Mouse (Mus musculus) heart, adult 2 months (tissue): ENCODE data around the gene Cd96. TPM values are rescaled to one million over a fixed set of nuclear protein-coding genes. Genes with fewer than 3 reads are reported as not detected.

Experiments
- DNase-seq, 2 experiments: peaks; one replicate each; pipeline ENCODE4 v3.0.0; 2021
- H3K27ac ChIP-seq: fragments of 200-600 bp; 2 replicates; pipeline ENCODE4 v1.8.1; 2022
- H3K27me3 ChIP-seq: fragments of 200-500 bp; 2 replicates; pipeline ENCODE4 v1.6.1; 2012; ENCODE audit warnings: mild to moderate bottlenecking, low read length, inconsistent platforms, mixed read lengths; ENCODE audit not compliant: control insufficient read depth, insufficient read depth
- H3K36me3 ChIP-seq: fragments of 200-500 bp; 2 replicates; pipeline ENCODE4 v1.6.1; 2012; ENCODE audit warnings: low read length, inconsistent platforms; ENCODE audit not compliant: control insufficient read depth, insufficient read depth
- H3K4me1 ChIP-seq: fragments of 200-500 bp; 2 replicates; pipeline ENCODE4 v1.6.1; 2011; ENCODE audit warnings: low read length; ENCODE audit not compliant: control insufficient read depth, insufficient read depth
- H3K4me3 ChIP-seq: fragments of 200-600 bp; 2 replicates; pipeline ENCODE4 v1.8.1; 2022
- H3K79me2 ChIP-seq: fragments of 200-500 bp; replicated peaks from 2 replicates; pipeline ENCODE4 v1.6.1; 2012; ENCODE audit warnings: mild to moderate bottlenecking, inconsistent platforms, low read length, moderate library complexity, mixed read lengths; ENCODE audit not compliant: control insufficient read depth, insufficient read depth
- H3K9ac ChIP-seq: fragments of 200-500 bp; 2 replicates; pipeline ENCODE4 v1.6.1; 2012; ENCODE audit warnings: low read depth, mild to moderate bottlenecking, control low read depth, inconsistent platforms, low read length, mixed read lengths
- CTCF ChIP-seq: fragments of 200-600 bp; IDR thresholded peaks from 2 replicates; pipeline ENCODE4 v1.8.1; 2022; ENCODE audit warnings: antibody characterized with exemption, mild to moderate bottlenecking, moderate library complexity
- EP300 ChIP-seq: fragments of 200-500 bp; IDR thresholded peaks from 2 replicates; pipeline ENCODE4 v1.6.1; 2011; ENCODE audit warnings: low read depth, low read length, control low read depth; ENCODE audit not compliant: insufficient read depth
- POLR2A ChIP-seq: fragments of 200-500 bp; IDR thresholded peaks from 2 replicates; pipeline ENCODE4 v1.6.1; 2011; ENCODE audit warnings: mild to moderate bottlenecking, low read depth, low read length, control low read depth; ENCODE audit not compliant: insufficient read depth
- WGBS: fragments of 180-500 bp; shearing (Covaris S2); methylation state at CpG from one replicate; pipeline ENCODE4 v1.1.7; 2018; 5-methylcytosine and 5-hydroxymethylcytosine counted together
- intact Hi-C: fragments of 180-260 bp; cut with DNase I; formaldehyde crosslinking; loops from one replicate; pipeline ENCODE4 v1.15.1; 2025
- polyA plus RNA-seq: library from polyadenylated mRNA; depleted of rRNA; stranded (reverse); fragments of >200 nt; gene quantifications from 2 replicates; pipeline ENCODE4 v1.2.3, GENCODE M21; 2012
- total RNA-seq, 2 experiments: library from RNA; stranded (reverse); gene quantifications; 2 replicates each; pipeline ENCODE4 v1.2.3; 2021

The Cd96 gene
- total and polyA plus RNA-seq, 3 experiments = 0.18 TPM; not detected in 2

GRCm38 (mm10) chr16:46092935-46093334 is 27.1 kb downstream of the Cd96 start:
- intact Hi-C loops = no loop called here
- Histone ChIP-seq H3K27ac (no peak overlapping the region), H3K4me1 (peaks cover 9% of the 10 kb centered on the region), H3K9ac (no peak overlapping the region), H3K36me3 (no peaks in the 10 kb centered on the region), H3K79me2 (no peaks in the 10 kb centered on the region), H3K4me3 (no peak overlapping the region), H3K27me3 (no peaks in the 10 kb centered on the region)
- TF ChIP-seq EP300 (no peak), CTCF (no peak), POLR2A (no peak)
- WGBS = 88% methylated on average over 2 of the region's 2 CpGs
- DNase-seq = no peak

- intact Hi-C loops = no loop called here
- no peak overlapping the region for H3K27ac ChIP-seq
- no peak for DNase-seq
- H3K9ac ChIP-seq = no peak overlapping the region
- no peaks in the 10 kb centered on the region for H3K79me2 ChIP-seq
- H3K4me1 ChIP-seq = no peaks in the 10 kb centered on the region
- TF ChIP-seq EP300 (no peak), CTCF (no peak), POLR2A (no peak)
- H3K36me3 ChIP-seq = no peaks in the 10 kb centered on the region
- no peak overlapping the region for H3K4me3 ChIP-seq
- WGBS = 70% methylated on average over 5 of the region's 5 CpGs
- H3K27me3 ChIP-seq = no peaks in the 10 kb centered on the region
Measured at GRCm38 (mm10) chr16:46086874-46087473, 33.1 kb downstream of the Cd96 start.

- Histone ChIP-seq H3K36me3 (no peaks in the 10 kb centered on the region), H3K27me3 (no peaks in the 10 kb centered on the region), H3K4me1 (no peaks in the 10 kb centered on the region), H3K4me3 (no peak overlapping the region), H3K27ac (no peak overlapping the region), H3K79me2 (no peaks in the 10 kb centered on the region), H3K9ac (no peak overlapping the region)
- WGBS = 69% methylated on average over 3 of the region's 3 CpGs
- intact Hi-C loops = no loop called here
- TF ChIP-seq EP300 (no peak), CTCF (no peak), POLR2A (no peak)
- DNase-seq = no peak
Measured at GRCm38 (mm10) chr16:46068000-46068399, 52.1 kb downstream of the Cd96 start.

GRCm38 (mm10) chr16:46063278-46063677 is 56.8 kb downstream of the Cd96 start:
- H3K79me2 ChIP-seq = no peaks in the 10 kb centered on the region
- H3K4me3 ChIP-seq = no peak overlapping the region
- TF ChIP-seq EP300 (no peak), POLR2A (no peak), CTCF (no peak)
- no peaks in the 10 kb centered on the region for H3K4me1 ChIP-seq
- H3K27me3 ChIP-seq = no peaks in the 10 kb centered on the region
- intact Hi-C loops = no loop called here
- no peak overlapping the region for H3K27ac ChIP-seq
- H3K36me3 ChIP-seq = no peaks in the 10 kb centered on the region
- H3K9ac ChIP-seq = no peak overlapping the region
- no peak for DNase-seq
- WGBS = 89% methylated on average over 5 of the region's 5 CpGs

GRCm38 (mm10) chr16:46046906-46047305 is 73.1 kb downstream of the Cd96 start:
- H3K79me2 ChIP-seq = no peaks in the 10 kb centered on the region
- DNase-seq = no peak
- no peak overlapping the region for H3K4me3 ChIP-seq
- no peak overlapping the region for H3K27ac ChIP-seq
- no peaks in the 10 kb centered on the region for H3K36me3 ChIP-seq
- no peaks in the 10 kb centered on the region for H3K27me3 ChIP-seq
- 72% methylated on average over 2 of the region's 2 CpGs for WGBS
- no peak overlapping the region for H3K9ac ChIP-seq
- no peaks in the 10 kb centered on the region for H3K4me1 ChIP-seq
- TF ChIP-seq POLR2A (no peak), EP300 (no peak), CTCF (no peak)
- intact Hi-C loops = no loop called here

GRCm38 (mm10) chr16:46036261-46036660 is 83.8 kb downstream of the Cd96 start:
- Histone ChIP-seq H3K36me3 (no peaks in the 10 kb centered on the region), H3K27ac (no peak overlapping the region), H3K4me1 (no peaks in the 10 kb centered on the region), H3K27me3 (no peaks in the 10 kb centered on the region), H3K9ac (no peak overlapping the region), H3K4me3 (no peak overlapping the region), H3K79me2 (no peaks in the 10 kb centered on the region)
- intact Hi-C loops = no loop called here
- WGBS = 46% methylated on average over 2 of the region's 2 CpGs
- no peak for DNase-seq
- TF ChIP-seq CTCF = no peak
- no peak for TF ChIP-seq EP300
- no peak for TF ChIP-seq POLR2A
